Mouse (Mus musculus) retina, adult 2 months (tissue): ENCODE measurements at regions not wholly inside any gene's neighbourhood (a gene's known extent, or its start where the extent isn't known, plus 50 kb on each side); places are given as distances from the start of the nearest gene placed in this dataset.

Experiments used
- DNase-seq: peaks from one replicate; pipeline ENCODE4 v3.0.0-alpha.2; 2012; ENCODE audit warnings: low read depth, low spot score

DNA sequence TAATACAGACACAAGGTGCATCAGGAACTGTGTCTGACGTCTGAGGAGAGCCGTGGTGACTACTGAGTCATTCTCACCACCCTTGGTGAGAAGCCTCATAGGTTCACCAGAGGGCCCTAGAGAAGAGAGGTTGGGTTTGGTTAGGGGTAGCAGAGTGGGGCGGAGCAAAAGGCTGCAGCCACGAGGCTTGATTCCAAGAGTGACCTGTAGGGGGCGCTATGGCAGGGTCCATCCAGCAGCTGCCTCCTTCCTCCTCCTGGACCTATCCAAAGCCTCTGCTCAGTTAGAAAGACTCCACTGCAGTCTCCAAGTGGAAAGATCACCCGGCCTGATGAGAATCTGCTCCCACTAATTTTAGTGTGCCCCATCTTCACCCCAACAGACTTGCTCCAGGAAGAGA lies 149.3 kb upstream of the Kazn start:
- no peak for DNase-seq

DNA sequence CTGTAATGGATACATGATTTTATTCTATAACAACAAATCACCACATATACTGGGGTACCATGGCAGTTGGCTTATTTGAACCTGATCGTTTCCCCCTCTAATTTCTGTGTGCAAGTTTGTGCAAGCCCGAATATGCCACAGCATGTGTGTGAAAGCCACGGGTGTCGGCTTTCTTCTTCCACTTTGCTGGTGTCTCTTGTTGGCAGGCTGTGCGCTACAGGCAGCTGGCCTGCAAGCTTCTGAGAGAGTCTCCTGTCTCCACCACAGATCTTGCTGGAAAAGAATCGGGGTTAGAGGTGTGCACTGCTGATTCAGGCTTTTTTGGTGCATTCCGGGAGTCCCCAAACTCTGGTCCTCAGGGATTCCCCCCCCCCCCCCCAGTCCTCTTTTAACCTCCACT lies 142.0 kb upstream of the Kazn start:
- no peak for DNase-seq

- DNase-seq: no peak
Measured at GRCm38 (mm10) chr4:142378452-142378851, 139.3 kb upstream of the Kazn start.

DNA sequence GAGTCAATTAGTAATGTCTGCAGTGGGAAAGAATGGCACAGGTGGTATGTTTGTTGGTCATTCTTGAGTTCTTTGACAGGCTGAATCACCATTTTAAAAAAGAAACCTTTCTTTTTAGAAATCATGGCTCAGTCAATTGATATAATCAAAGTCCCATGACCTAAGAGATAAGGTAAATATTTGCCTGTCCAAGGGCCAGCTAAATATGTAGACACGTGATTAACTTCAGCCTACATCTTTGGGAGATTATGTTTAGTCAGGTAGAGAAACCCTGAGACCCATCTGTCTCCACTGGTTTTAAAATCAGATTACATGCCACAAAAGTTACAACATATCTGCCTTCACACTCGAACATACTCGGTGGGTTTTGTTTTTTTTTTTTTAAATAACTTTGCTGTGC lies 128.6 kb upstream of the Kazn start:
- no peak for DNase-seq

- DNase-seq: no peak
Measured at GRCm38 (mm10) chr4:142362071-142362470, 122.9 kb upstream of the Kazn start.

GRCm38 (mm10) chr4:142358866-142359265 lies 119.7 kb upstream of the Kazn start:
- no peak for DNase-seq

- no peak for DNase-seq
Measured at GRCm38 (mm10) chr4:142355387-142355786, 116.2 kb upstream of the Kazn start.

DNA sequence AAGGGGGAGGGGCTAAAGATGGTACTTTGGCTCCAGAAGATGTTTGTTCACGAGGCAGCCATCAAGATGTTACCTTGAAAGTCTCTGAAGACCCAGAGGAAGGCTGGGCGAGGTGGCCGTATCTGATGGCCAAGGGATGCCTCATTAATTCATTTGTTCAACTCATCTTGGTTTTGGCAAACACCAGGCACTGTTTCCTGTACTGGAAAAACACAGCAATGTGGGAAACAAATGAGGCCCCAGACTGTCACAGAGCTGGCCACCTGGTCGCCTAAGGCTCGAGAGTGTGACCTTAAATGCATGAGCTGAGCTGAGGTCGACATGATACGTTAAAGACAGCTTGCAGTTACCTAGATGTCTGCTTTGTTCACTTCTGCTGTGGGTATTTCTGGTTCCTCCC lies 114.3 kb upstream of the Kazn start:
- no peak for DNase-seq

- no peak for DNase-seq
Measured at GRCm38 (mm10) chr4:142351831-142352230, 112.6 kb upstream of the Kazn start.

DNA sequence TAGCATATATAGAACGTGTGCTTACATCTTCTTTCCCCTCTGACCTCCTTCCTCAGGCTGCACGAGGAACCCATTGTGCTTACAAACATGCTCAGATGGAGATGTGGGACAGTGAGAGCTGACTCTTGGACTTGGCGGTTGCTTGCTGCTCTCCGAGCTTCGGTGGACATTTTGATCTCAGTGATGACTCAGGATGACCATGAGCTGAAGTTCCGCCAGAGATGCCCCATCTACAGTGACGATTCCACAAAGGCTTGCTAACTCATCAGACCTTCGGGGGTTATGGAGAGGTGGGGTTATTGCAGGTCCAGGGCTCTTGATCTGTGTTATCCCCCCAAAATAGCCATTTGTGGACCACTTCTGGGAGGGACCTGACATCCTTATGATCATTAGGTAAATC lies 111.8 kb upstream of the Kazn start:
- no peak for DNase-seq

DNA sequence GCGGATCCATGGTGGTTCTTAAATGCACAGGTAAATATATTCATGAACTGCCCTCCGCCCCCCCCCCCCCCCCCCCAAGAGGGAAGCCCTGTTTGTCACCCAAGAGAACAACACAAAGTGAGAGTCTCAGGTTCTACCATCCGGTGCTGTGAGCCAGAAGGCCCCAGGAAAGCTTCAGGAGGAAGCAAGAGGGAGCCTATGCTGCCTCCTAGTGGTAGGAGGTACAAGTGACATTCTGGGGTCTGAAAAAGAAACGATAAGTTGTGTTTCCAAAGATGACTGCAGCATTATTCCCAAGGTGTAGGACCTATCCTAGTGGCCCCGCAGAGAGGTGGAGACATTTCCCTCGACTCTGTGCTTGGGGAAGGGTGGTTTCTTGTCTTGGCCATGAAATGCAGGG lies 109.7 kb upstream of the Kazn start:
- no peak for DNase-seq

DNA sequence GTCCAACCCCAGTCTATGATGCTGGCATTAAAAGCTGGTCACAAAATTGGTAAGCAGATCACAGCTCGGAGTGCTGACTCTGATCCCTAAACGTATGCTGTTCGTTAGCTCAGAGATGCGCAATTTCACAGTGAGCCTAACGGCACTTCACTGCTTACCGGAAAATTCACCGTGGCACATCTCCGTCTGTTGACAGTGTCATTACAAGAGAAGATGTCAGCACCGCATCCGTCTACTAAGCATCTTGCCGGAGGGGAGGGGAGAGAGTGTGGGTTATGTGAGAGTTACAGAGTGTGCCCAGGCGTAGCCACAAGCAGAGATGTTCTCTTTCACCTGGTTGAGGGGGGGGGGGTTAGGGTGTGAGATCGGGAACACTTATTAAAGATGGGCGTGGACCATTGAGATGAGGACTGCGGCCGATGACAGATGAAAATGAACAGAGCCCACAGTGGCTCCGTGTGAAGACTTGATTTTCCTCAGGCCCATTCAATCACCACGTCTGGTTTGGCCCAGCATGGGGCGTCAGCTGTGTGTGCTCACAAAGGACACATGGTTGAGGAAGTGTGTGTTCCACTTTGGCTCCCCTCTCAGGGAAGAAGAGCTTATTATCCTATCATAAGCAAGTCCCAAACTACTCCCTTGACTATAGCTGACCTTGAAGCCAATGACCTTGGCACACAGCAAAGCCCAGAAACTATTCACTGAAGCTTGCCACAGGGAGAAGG lies 103.4 kb upstream of the Kazn start:
- DNase-seq: no peak

DNA sequence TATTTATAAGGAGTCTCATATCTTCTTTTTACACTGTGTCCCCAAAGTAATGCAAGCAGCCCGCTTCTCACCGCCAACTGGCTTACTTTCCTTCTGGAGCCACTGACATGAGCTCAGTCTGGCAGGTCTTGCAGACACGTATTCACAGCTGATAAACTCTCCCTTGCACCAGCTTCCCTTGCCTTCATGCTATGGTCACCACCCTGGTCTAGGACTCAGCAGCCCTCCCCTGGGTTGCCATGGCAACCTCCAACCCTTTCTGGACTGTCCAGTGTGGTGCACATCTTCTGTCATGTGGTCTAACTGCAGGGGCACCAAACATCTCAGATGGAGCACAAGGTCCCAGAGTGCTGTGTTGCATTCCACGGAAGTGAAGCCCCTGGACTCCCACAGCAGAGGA lies 102.1 kb upstream of the Kazn start:
- DNase-seq: no peak

GRCm38 (mm10) chr4:142340057-142340456 lies 100.9 kb upstream of the Kazn start:
- no peak for DNase-seq

DNA sequence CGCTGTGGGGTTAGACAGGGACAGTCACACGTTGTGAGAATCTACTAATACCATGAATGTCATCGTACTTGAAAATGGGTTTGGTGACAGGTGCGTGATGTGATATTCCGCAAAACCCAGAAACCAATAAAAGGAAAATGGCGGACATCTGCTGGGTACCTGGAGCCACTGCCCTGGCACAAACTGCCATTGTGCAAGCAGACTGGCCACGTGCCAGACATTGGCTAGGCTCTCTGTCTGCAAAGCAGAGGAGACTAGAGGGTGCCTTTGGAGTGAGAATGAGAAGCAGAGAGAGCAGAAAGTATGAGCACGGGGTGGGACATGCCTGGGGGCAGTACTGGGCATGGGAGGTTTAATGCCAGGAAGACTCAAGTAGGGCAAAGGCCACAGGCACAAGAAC lies 98.5 kb upstream of the Kazn start:
- no peak for DNase-seq

- DNase-seq: no peak
Measured at GRCm38 (mm10) chr4:142336943-142337342, 97.7 kb upstream of the Kazn start.

GRCm38 (mm10) chr4:142334084-142334483 lies 94.9 kb upstream of the Kazn start:
- no peak for DNase-seq

DNA sequence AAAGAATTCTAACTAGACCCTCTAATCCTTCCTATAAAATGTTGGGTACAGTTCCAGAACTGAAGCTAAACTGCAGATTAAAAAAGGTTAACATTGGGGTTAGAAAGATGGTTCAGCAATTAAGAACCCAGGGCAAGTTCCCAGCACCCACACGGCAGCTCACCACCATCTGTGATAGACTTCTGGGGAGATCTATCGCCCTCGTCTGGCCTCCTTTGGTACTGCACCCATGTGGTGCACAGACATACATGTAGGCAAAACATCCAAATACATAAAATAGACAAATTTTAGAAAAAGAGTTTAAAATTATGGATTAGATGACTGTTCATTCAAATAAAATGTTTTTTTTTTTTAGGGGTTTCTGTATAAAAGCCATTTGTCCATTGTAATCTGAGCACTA lies 91.4 kb upstream of the Kazn start:
- no peak for DNase-seq

GRCm38 (mm10) chr4:142329600-142329999 lies 90.4 kb upstream of the Kazn start:
- DNase-seq: no peak

DNA sequence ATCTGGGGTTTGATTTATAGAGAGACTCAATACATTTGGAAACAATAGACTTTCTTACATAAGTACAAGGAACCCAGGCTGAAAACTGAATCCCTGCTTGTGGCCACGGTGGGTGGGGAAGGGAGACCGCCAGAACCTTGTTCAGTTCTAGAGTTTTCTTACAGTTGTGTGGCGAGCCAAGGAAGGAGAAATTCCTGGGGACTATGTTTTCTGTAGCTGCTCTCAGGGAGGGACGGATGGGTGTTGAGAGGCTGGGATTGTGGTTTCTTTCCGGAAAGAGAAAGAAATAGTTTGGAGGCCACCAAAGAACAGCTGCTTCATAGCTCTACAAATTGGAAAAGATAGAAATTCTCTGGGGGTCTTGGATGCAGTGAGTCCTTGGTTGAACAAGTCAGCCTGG lies 87.3 kb upstream of the Kazn start:
- no peak for DNase-seq

DNA sequence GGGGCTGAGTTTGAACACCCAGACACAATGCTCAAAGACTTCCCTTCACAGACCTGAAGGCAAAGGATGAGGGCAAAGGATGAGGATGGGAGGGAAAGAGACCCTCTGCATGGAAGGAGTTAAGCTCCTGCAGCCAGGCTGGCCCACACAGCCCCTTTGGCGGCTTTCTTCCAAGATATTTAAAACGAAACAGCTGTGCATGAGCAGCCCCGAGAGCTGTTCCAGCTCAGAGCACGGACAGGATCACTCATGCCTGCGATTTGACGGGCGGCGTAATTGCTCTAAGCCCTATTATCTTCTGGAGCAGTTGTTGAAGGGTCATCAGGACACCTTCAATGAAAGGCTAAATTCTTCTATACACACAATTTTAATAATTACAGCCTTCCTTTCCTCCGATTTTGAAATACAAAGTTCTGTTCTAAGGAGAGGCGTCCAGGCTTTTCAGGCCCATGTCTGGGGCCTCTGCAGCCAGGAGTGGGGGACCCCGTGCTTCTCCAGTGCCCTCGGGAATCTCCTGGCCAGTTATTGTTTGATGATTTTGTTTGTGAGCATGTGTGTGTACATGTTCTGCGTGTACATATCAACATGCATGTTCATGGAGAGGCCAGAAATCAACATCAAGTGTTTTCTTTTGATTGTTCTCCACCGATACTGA lies 82.1 kb upstream of the Kazn start:
- DNase-seq: no peak

DNA sequence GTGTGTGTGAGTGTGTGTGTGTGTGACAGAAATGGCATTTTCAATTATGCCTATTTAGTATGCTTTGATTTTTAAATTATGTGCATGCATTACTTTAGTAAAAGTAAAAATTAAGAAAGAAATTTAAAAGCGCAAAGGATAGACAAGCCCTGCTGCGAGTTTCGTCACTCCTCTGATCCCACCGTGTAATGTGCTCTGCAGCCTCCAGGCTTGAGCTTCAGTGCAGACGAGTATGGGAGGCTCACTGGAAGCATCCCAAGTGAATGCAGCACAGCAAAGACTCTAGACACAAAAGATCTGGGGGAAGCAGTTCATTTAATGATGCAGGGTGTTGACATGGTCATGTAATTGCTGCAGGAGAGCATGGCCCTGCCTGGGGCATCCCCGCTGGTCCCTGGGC lies 71.1 kb upstream of the Kazn start:
- no peak for DNase-seq

GRCm38 (mm10) chr4:142308271-142308670 lies 69.1 kb upstream of the Kazn start:
- DNase-seq: no peak

- DNase-seq: no peak
Measured at GRCm38 (mm10) chr4:142307321-142307720, 68.1 kb upstream of the Kazn start.
